Mouse (Mus musculus) heart, postnatal 0 days (tissue): ENCODE data around the gene Kif1b. TPM values are rescaled to one million over a fixed set of nuclear protein-coding genes. Genes with fewer than 3 reads are reported as not detected.

Source experiments
- ATAC-seq: fragments of 200-750 bp; cut with Nextera tagmentation; 2 replicates; pipeline ENCODE4 v1.8.0; 2017; ENCODE audit warnings: low read depth, moderate number of reproducible peaks, moderate library complexity; ENCODE audit not compliant: insufficient read depth
- DNase-seq: peaks from one replicate; pipeline ENCODE4 v3.0.0-alpha.2; 2016; ENCODE audit warnings: low spot score
- H3K27ac ChIP-seq: fragments of 300-500 bp; sonication (generic); 2 replicates; pipeline ENCODE4 v1.5.1; 2014; ENCODE audit warnings: low read depth, mild to moderate bottlenecking
- H3K27me3 ChIP-seq: fragments of 300-500 bp; sonication (generic); 2 replicates; pipeline ENCODE4 v1.6.1; 2014; ENCODE audit warnings: low read length, mixed read lengths; ENCODE audit not compliant: control insufficient read depth, insufficient read depth
- H3K36me3 ChIP-seq: fragments of 300-500 bp; sonication (generic); replicated peaks from 2 replicates; pipeline ENCODE4 v1.6.1; 2014; ENCODE audit warnings: low read length, mixed read lengths; ENCODE audit not compliant: control insufficient read depth, insufficient read depth
- H3K4me1 ChIP-seq: fragments of 300-500 bp; sonication (generic); 2 replicates; pipeline ENCODE4 v1.6.1; 2014; ENCODE audit warnings: antibody characterized with exemption; ENCODE audit not compliant: control insufficient read depth, insufficient read depth
- H3K4me2 ChIP-seq: fragments of 300-500 bp; sonication (generic); 2 replicates; pipeline ENCODE4 v1.6.1; 2014; ENCODE audit warnings: low read depth, mild to moderate bottlenecking, low read length, moderate library complexity
- H3K4me3 ChIP-seq: fragments of 300-500 bp; sonication (generic); 2 replicates; pipeline ENCODE4 v1.5.1; 2014; ENCODE audit warnings: low read depth, low read length
- H3K9ac ChIP-seq: fragments of 300-500 bp; sonication (generic); replicated peaks from 2 replicates; pipeline ENCODE4 v1.6.1; 2014; ENCODE audit warnings: low read depth, low read length, mixed read lengths
- H3K9me3 ChIP-seq: fragments of 300-500 bp; sonication (generic); replicated peaks from 2 replicates; pipeline ENCODE4 v1.6.1; 2016; ENCODE audit warnings: low read length; ENCODE audit not compliant: control insufficient read depth
- CTCF ChIP-seq: IDR thresholded peaks from 2 replicates; pipeline ENCODE4 v1.5.1; 2016; ENCODE audit warnings: antibody characterized with exemption, control low read depth, low read depth
- EP300 ChIP-seq: IDR thresholded peaks from 2 replicates; pipeline ENCODE4 v1.6.1; 2016; ENCODE audit warnings: antibody characterized with exemption, low read depth
- WGBS: fragments of 180-500 bp; shearing (Covaris S2); extraction: QIAGEN DNeasy Blood & Tissue Kit; methylation state at CpG from one replicate; pipeline ENCODE4 v1.1.7; 2014; 5-methylcytosine and 5-hydroxymethylcytosine counted together
- polyA plus RNA-seq: library from polyadenylated mRNA; unstranded; fragments of >200 nt; fragmentation: Nextera tagmentation; extraction: Ambion mirVana; gene quantifications from 2 replicates; pipeline ENCODE4 v1.2.1, GENCODE M21; 2015
- total RNA-seq: library from RNA; depleted of rRNA; stranded (reverse); fragments of >200 nt; gene quantifications from 2 replicates; pipeline ENCODE4 v1.2.3, GENCODE M21; 2014; ENCODE audit warnings: low replicate concordance

The Kif1b gene
- total and polyA plus RNA-seq, 2 experiments from 2014 or later: 45.0 to 63.3 TPM

DNA sequence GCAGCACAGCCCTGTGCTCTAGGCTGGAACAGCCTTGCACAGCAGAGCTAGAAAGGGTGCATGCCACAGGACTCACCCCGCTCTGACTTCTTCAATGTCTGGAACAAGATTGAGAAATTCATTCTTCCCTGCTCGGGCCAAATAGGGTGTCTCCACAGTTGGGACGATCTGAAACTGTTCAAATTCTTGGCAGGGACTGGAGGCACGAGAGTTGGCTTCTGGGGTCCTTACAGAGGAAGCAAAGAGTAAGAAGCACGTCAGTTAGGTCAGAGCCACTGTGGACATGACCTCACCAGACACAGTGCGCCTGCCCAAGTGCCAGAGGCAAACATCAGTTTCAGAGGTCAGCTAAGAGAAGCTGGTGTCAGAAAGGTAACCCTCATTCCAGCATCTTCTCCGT is 125.3 kb downstream of the Kif1b start:
- ATAC-seq (no peak), DNase-seq (no peak)
- no peaks in the 10 kb centered on the region for H3K9me3 ChIP-seq
- no peaks in the 10 kb centered on the region for H3K27me3 ChIP-seq
- no peak for TF ChIP-seq CTCF
- TF ChIP-seq EP300: no peak
- peaks cover 89% of the 10 kb centered on the region for H3K36me3 ChIP-seq
- WGBS: 81% methylated on average over 7 of the region's 7 CpGs
- no peak overlapping the region for H3K4me2 ChIP-seq
- no peaks in the 10 kb centered on the region for H3K4me1 ChIP-seq
- no peak overlapping the region for H3K9ac ChIP-seq
- H3K4me3 ChIP-seq: no peak overlapping the region
- no peak overlapping the region for H3K27ac ChIP-seq

DNA sequence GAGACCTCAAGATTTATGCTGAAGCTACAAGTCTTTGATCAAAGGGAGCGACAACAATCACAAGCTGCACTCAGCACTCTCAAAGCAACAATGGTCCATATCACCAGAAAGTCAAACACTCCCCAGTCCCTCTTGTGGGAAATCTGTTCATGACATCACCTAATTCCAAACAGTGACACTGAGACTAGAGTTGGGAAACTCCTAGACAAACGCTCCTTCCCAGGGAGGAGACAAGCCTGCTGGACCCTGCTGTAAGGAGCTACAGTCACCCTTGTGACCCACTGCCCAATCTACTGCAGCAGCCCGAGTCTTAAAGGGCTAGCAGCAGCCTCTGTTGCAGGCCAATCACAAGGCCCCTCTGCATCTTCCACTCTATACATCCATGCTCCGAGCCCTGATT is 127.9 kb downstream of the Kif1b start:
- TF ChIP-seq EP300 (no peak), CTCF (no peak)
- no peak overlapping the region for H3K9ac ChIP-seq
- H3K9me3 ChIP-seq: no peaks in the 10 kb centered on the region
- no peak for ATAC-seq
- H3K36me3 ChIP-seq: peaks cover 65% of the 10 kb centered on the region
- no peak for DNase-seq
- H3K27me3 ChIP-seq: no peaks in the 10 kb centered on the region
- WGBS: 46% methylated on average over 4 of the region's 4 CpGs
- no peaks in the 10 kb centered on the region for H3K4me1 ChIP-seq
- H3K4me2 ChIP-seq: no peak overlapping the region
- no peak overlapping the region for H3K27ac ChIP-seq
- H3K4me3 ChIP-seq: no peak overlapping the region

DNA sequence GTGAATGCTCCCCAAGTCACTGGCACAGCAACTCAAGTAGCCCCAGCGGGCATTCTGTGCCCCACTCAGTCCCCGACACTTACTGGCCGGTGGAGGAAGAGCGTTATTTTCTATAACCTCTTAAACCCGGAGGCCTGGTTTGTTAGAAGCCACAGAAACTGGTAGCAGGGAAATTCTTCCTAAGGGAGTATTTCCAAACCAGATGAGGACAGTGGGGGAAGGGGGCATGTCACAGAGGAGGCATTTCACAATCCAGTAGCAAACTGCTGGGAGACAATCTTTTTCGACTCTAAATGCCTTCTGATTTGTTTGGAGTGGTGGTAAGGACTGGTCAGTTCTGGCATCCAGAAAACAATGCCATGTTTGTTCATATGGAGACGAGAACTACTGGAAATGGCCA is 128.3 kb downstream of the Kif1b start:
- H3K4me3 ChIP-seq: no peak overlapping the region
- ATAC-seq (no peak), DNase-seq (no peak)
- 81% methylated on average over 7 of the region's 7 CpGs for WGBS
- no peak overlapping the region for H3K27ac ChIP-seq
- H3K9me3 ChIP-seq: no peaks in the 10 kb centered on the region
- no peaks in the 10 kb centered on the region for H3K27me3 ChIP-seq
- H3K4me2 ChIP-seq: no peak overlapping the region
- TF ChIP-seq EP300: no peak
- H3K9ac ChIP-seq: no peak overlapping the region
- H3K4me1 ChIP-seq: no peaks in the 10 kb centered on the region
- H3K36me3 ChIP-seq: peaks cover 61% of the 10 kb centered on the region

DNA sequence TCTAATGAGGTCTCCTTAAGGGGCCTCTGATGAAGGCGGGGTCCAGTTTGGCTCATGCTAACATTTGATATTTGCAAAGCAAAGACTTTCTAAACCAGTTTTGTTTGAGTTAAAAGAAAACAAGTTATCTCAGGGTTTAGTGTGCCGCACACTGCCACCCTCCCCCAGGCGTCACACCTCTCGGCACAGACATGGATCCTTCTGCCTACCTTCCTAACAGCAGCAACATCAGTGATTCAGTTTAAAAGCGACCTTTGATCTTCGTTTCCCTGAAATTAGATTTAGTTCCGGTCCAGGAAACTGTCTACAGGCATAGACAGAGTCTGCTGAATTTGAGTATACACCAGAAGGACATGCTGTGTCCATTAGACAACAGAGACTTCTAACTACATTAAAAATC is 129.2 kb downstream of the Kif1b start:
- ATAC-seq (no peak), DNase-seq (no peak)
- Histone ChIP-seq H3K27ac (no peak overlapping the region), H3K9ac (no peak overlapping the region), H3K4me2 (no peak overlapping the region), H3K4me3 (no peak overlapping the region), H3K36me3 (peaks cover 52% of the 10 kb centered on the region), H3K4me1 (no peaks in the 10 kb centered on the region), H3K9me3 (no peaks in the 10 kb centered on the region), H3K27me3 (no peaks in the 10 kb centered on the region)
- TF ChIP-seq CTCF (no peak), EP300 (no peak)
- 79% methylated on average over 7 of the region's 7 CpGs for WGBS

DNA sequence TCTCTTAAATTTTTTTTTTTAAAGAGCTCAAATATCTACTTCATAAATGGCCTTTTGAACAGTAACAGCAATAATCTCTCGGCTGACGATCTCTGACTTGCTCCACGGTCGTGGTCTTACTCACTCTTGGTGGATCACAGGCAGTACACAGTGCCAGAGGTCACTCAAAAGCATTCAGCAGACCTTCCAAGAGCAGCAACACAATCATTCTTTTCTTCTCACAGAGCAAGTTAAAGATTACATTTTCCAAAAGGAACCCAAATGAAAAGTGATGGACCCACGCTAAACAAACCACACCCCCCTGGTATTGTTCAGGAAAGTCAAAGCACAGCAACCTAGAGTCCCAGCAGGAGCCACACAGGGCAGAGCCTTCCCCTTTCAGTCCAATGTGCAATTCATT is 130.4 kb downstream of the Kif1b start:
- TF ChIP-seq CTCF (no peak), EP300 (no peak)
- DNase-seq: no peak
- Histone ChIP-seq H3K4me1 (no peaks in the 10 kb centered on the region), H3K9me3 (no peaks in the 10 kb centered on the region), H3K27me3 (no peaks in the 10 kb centered on the region), H3K4me2 (no peak overlapping the region), H3K36me3 (peaks cover 41% of the 10 kb centered on the region), H3K4me3 (no peak overlapping the region), H3K27ac (no peak overlapping the region), H3K9ac (no peak overlapping the region)
- 69% methylated on average over 5 of the region's 5 CpGs for WGBS
- ATAC-seq: no peak

DNA sequence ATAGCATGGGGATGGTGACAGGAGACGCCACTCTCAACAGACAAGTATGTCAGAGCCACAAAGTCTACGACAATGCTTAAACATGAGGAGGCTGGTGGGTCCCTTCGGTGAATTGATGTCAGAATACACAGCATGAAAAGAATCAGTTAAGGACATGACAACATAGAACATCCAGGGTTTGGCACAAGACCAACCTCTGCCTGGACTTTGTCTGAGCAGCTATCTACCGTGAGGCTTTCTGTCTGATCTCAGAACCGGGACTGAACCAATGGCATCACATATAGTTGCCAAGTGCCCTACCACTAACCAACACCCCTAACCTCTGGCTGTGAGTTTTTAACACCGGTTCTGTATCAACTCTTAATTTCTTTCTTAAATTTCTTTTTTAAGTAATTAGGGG is 130.8 kb downstream of the Kif1b start:
- Histone ChIP-seq H3K4me1 (no peaks in the 10 kb centered on the region), H3K9ac (no peak overlapping the region), H3K27ac (no peak overlapping the region), H3K4me3 (no peak overlapping the region), H3K9me3 (no peaks in the 10 kb centered on the region), H3K4me2 (no peak overlapping the region), H3K36me3 (peaks cover 37% of the 10 kb centered on the region), H3K27me3 (no peaks in the 10 kb centered on the region)
- DNase-seq (no peak), ATAC-seq (no peak)
- TF ChIP-seq CTCF (no peak), EP300 (no peak)
- WGBS: 64% methylated on average over 6 of the region's 6 CpGs
